Mouse (Mus musculus): ENCODE results near the gene Gng8. TPM values are rescaled to one million over a fixed set of nuclear protein-coding genes. Genes with fewer than 3 reads are reported as not detected.

Gene Gng8
- polyA plus RNA-seq (2012; rRNA removed) = 19.1 and 23.5 TPM in 2 replicates

GRCm38 (mm10) chr7:16891641-16892351 lies at the start of gene Gng8:
Gene Gng8, plus strand, starts transcription at chr7:16891786.

GRCm38 (mm10) chr7:16842645-16843063 lies 48.9 kb upstream of the Gng8 start, which contains the start of gene Prkd2:
Gene Prkd2, plus strand, starts transcription at chr7:16842902.

GRCm38 (mm10) chr7:16875310-16875325 lies 16.5 kb upstream of the Gng8 start, which contains the start of gene Dact3:
Gene Dact3, plus strand, starts transcription at chr7:16875317.

GRCm38 (mm10) chr7:16906281-16906680 lies 14.7 kb downstream of the Gng8 start, which contains the start of gene Ptgir:
Gene Ptgir, plus strand, starts transcription at chr7:16906490.

GRCm38 (mm10) chr7:16924037-16924834 lies 32.6 kb downstream of the Gng8 start, which contains the start of gene Calm3:
Gene Calm3, minus strand, starts transcription at chr7:16924114.

GRCm38 (mm10) chr7:16944061-16944807 lies 52.6 kb downstream of the Gng8 start, which contains the start of gene Pnmal2:
Gene Pnmal2, plus strand, starts transcription at chr7:16944682.

Other genes starting within 250 kb of the Gng8 start
- not detected in 2 replicates for gene Ceacam15, start 216.1 kb upstream of the Gng8 start, polyA plus RNA-seq (2012; rRNA removed)
- not detected in 2 replicates for gene Ceacam9, start 169.9 kb upstream of the Gng8 start, polyA plus RNA-seq (2012; rRNA removed)
- gene Ap2s1, start 153.4 kb upstream of the Gng8 start, polyA plus RNA-seq (2012; rRNA removed) = 428 and 496 TPM in 2 replicates
- 139 and 161 TPM in 2 replicates for gene Slc1a5, start 110.4 kb upstream of the Gng8 start, polyA plus RNA-seq (2012; rRNA removed)
- gene Strn4, start 75.9 kb upstream of the Gng8 start, polyA plus RNA-seq (2012; rRNA removed) = 252 and 277 TPM in 2 replicates
- gene Fkrp, start 75.1 kb upstream of the Gng8 start, polyA plus RNA-seq (2012; rRNA removed) = 57.3 and 74.0 TPM in 2 replicates
- 46.5 and 46.8 TPM in 2 replicates for gene Prkd2, start 48.9 kb upstream of the Gng8 start, polyA plus RNA-seq (2012; rRNA removed)
- 95.2 and 147 TPM in 2 replicates for gene Dact3, start 16.5 kb upstream of the Gng8 start, polyA plus RNA-seq (2012; rRNA removed)
- 6.1 and 7.4 TPM in 2 replicates for gene Ptgir, start 14.7 kb downstream of the Gng8 start, polyA plus RNA-seq (2012; rRNA removed)
- gene Calm3, start 32.3 kb downstream of the Gng8 start, polyA plus RNA-seq (2012; rRNA removed) = 366 and 378 TPM in 2 replicates
- 6.3 and 6.9 TPM in 2 replicates for gene Pnmal2, start 52.9 kb downstream of the Gng8 start, polyA plus RNA-seq (2012; rRNA removed)
- 0.35 and 0.60 TPM in 2 replicates for gene Pnmal1, start 67.9 kb downstream of the Gng8 start, polyA plus RNA-seq (2012; rRNA removed)
- not detected in 2 replicates for gene Gm42372, start 91.3 kb downstream of the Gng8 start, polyA plus RNA-seq (2012; rRNA removed)
- gene Ccdc8, start 100.9 kb downstream of the Gng8 start, polyA plus RNA-seq (2012; rRNA removed) = 32.5 and 34.4 TPM in 2 replicates
- 213 and 231 TPM in 2 replicates for gene Ppp5c, start 136.1 kb downstream of the Gng8 start, polyA plus RNA-seq (2012; rRNA removed)
- gene Hif3a, start 170.6 kb downstream of the Gng8 start, polyA plus RNA-seq (2012; rRNA removed) = 1.9 and 3.2 TPM in 2 replicates
- 0.10 and 0.13 TPM in 2 replicates for gene Psg16, start 182.3 kb downstream of the Gng8 start, polyA plus RNA-seq (2012; rRNA removed)